Mouse (Mus musculus) small intestine, adult 2 months (tissue): ENCODE data around the gene Kcnh6. TPM values are rescaled to one million over a fixed set of nuclear protein-coding genes. Genes with fewer than 3 reads are reported as not detected.

ENCODE experiments used
- H3K27ac ChIP-seq: fragments of 200-500 bp; 2 replicates; pipeline ENCODE4 v1.5.1; 2012; ENCODE audit warnings: low read depth, low read length, control low read depth, inconsistent platforms; ENCODE audit not compliant: insufficient read depth
- H3K27me3 ChIP-seq: fragments of 200-500 bp; 2 replicates; pipeline ENCODE4 v1.6.1; 2012; ENCODE audit warnings: mild to moderate bottlenecking, moderate library complexity, low read length, inconsistent platforms; ENCODE audit not compliant: control insufficient read depth, insufficient read depth
- H3K36me3 ChIP-seq: fragments of 200-500 bp; 2 replicates; pipeline ENCODE4 v1.6.1; 2012; ENCODE audit warnings: mild to moderate bottlenecking, low read length, control low read depth, inconsistent platforms; ENCODE audit not compliant: control insufficient read depth, insufficient read depth
- H3K4me1 ChIP-seq: fragments of 200-500 bp; 2 replicates; pipeline ENCODE4 v1.6.1; 2012; ENCODE audit warnings: low read length, inconsistent platforms, mixed read lengths; ENCODE audit not compliant: control insufficient read depth, insufficient read depth, insufficient read length
- H3K4me3 ChIP-seq: fragments of 200-500 bp; 2 replicates; pipeline ENCODE4 v1.5.1; 2012; ENCODE audit warnings: low read depth, mild to moderate bottlenecking, control low read depth, inconsistent platforms, low read length, moderate library complexity
- CTCF ChIP-seq: fragments of 200-500 bp; IDR thresholded peaks from 2 replicates; pipeline ENCODE4 v1.5.1; 2012; ENCODE audit warnings: low read depth, mild to moderate bottlenecking, control low read depth, inconsistent platforms, low read length, moderate library complexity, mixed read lengths; ENCODE audit not compliant: insufficient replicate concordance, insufficient read length; ENCODE audit errors: extremely low read depth
- POLR2A ChIP-seq: fragments of 200-500 bp; IDR thresholded peaks from 2 replicates; pipeline ENCODE4 v1.6.1; 2012; ENCODE audit warnings: low read depth, mild to moderate bottlenecking, control low read depth, inconsistent platforms, low read length, moderate library complexity
- WGBS: fragments of 180-500 bp; shearing (Covaris S2); methylation state at CpG from one replicate; pipeline ENCODE4 v1.1.7; 2018; 5-methylcytosine and 5-hydroxymethylcytosine counted together
- polyA plus RNA-seq: library from polyadenylated mRNA; depleted of rRNA; stranded (reverse); fragments of >200 nt; gene quantifications from 2 replicates; pipeline ENCODE4 v1.2.3, GENCODE M21; 2012; rRNA removed

Gene Kcnh6
- polyA plus RNA-seq: 0.88 and 2.6 TPM in 2 replicates

DNA sequence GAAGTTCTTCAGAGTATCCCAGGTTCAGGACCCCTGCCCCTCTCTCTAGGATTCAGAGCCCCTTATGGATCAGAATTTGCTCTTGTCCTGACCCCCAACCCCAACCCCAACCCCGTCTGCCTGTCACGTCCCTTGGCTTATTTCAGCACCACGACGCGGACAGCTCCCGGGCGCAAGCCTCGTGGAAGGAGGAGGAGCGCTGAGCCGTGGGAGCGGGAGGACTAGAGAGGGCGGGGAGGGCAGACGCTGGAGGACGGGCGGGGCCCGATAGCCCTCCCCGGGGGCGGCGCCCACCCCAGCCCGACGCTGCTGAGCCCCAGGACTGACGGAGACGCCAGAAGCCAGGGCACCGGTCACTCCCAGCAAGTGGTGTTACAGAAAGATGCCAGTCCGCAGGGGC, at the start of gene Kcnh6:
Gene Kcnh6 (plus strand): TSS at position 304 of the 400 bp plus-strand sequence.
- under 1% methylated on average over 25 of the region's 25 CpGs for WGBS
- H3K4me1 ChIP-seq: peaks cover 10% of the 10 kb centered on the region
- peak within 1 kb of the TSS; percentile 36; the same call in 1 of the 2 replicates for H3K4me3 ChIP-seq
- no peaks in the 10 kb centered on the region for H3K36me3 ChIP-seq
- no peak for TF ChIP-seq CTCF
- no peak for TF ChIP-seq POLR2A
- no peak within 1 kb of the TSS for H3K27ac ChIP-seq
- no peaks in the 10 kb centered on the region for H3K27me3 ChIP-seq

DNA sequence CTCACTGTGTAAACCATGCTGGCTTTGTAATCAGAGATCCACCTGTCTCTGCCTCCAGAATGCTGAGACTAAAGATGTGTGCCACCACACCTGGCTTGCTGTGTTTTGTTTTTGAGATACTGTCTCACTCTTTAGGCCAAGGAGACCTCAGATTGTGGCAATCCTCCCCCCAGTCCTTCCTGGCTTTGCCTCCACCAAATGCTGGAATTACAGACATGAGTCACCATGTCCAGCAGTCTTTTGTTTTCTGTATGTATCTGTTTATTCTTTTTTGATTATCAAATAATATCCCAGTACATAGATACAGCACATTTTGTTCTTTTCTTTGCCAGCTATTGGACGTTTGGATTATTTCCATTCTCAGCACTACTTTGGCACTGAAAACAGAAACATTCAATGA, 49.4 kb upstream of the Kcnh6 start:
- WGBS: 29% methylated on average over 1 of the region's 1 CpGs
- Histone ChIP-seq H3K27ac (no peak overlapping the region), H3K27me3 (no peaks in the 10 kb centered on the region), H3K4me3 (no peak overlapping the region), H3K36me3 (no peaks in the 10 kb centered on the region), H3K4me1 (peaks cover 11% of the 10 kb centered on the region)
- no peak for TF ChIP-seq CTCF
- no peak for TF ChIP-seq POLR2A

DNA sequence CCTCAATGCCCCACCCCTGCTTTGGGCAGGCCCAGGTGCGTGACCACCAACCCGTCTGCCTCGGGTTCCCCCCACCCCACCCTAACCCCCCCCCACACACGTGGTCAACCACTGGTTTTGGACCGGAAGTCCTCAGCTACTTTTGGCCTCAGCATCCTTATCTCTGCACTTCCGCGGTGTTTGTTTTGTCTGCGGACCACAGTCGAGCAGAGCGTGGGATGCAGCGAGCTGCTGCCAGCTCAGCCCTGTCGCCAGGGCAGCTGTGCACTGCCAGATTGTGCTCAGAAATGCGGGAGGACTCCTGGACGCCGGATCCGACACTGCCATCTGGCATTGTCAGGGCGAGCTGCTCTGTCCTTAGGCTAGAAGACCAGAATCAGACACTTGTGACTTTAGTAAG, 48.6 kb upstream of the Kcnh6 start:
- 14% methylated on average over 17 of the region's 17 CpGs for WGBS
- TF ChIP-seq POLR2A: no peak
- no peak for TF ChIP-seq CTCF
- H3K4me3 ChIP-seq: no peak overlapping the region
- H3K27ac ChIP-seq: no peak overlapping the region
- peaks cover 15% of the 10 kb centered on the region; the same call in 1 of the 2 replicates for H3K4me1 ChIP-seq
- H3K36me3 ChIP-seq: no peaks in the 10 kb centered on the region
- no peaks in the 10 kb centered on the region for H3K27me3 ChIP-seq

DNA sequence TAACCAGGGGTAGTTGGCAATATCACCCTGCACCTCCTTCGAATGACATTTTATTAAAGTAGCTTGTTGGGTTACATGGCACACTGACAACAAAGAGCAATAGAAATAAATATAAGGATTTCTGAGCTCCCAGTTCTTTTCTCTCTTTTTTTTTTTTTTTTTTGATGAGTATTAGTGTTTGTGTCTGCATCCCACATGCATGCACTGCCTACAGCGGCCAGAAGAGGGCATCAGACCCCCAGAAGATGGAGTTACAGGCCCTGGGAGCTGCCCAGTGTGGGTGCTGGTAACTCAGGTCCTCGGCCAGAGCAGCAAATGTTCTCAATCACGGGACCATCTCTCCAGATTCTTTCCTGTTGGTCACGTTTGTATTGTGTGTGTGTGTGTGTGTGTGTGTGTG, 43.2 kb upstream of the Kcnh6 start:
- Histone ChIP-seq H3K27ac (peak overlapping the region; percentile 46; the same call in 1 of the 2 replicates), H3K4me1 (peaks cover 26% of the 10 kb centered on the region), H3K27me3 (no peaks in the 10 kb centered on the region), H3K4me3 (no peak overlapping the region), H3K36me3 (0 out of 2 replicates have a peak, but pooled peaks cover 2% of the 10 kb centered on the region)
- TF ChIP-seq CTCF: peak; percentile 44; the same call in 1 of the 2 replicates
- TF ChIP-seq POLR2A: no peak
- WGBS: 55% methylated on average over 5 of the region's 5 CpGs

DNA sequence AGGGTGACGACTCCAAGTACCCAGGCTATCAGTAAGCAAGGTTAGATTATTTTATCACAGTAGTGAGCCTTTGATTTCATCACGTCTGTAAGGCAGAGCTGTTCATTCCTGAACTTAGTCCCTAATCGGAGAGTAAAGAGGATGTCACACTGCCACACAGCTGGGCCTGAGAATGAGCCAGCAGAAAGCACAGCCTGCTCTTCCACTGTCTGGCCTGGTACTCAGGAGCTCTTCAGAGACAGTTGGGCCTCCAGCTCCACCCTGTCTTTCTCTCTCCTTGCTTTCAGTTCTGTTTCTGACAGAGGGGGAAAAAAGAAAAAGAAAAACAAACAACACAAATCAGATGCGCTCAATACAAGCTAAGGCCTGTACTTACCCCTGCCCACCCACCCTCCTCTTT, 41.6 kb upstream of the Kcnh6 start:
- no peak for TF ChIP-seq CTCF
- WGBS: 39% methylated on average over 4 of the region's 4 CpGs
- peak overlapping the region; percentile 89 for H3K27ac ChIP-seq
- H3K4me1 ChIP-seq: peaks cover 24% of the 10 kb centered on the region
- no peak overlapping the region for H3K4me3 ChIP-seq
- H3K36me3 ChIP-seq: peaks cover 11% of the 10 kb centered on the region
- no peaks in the 10 kb centered on the region for H3K27me3 ChIP-seq

DNA sequence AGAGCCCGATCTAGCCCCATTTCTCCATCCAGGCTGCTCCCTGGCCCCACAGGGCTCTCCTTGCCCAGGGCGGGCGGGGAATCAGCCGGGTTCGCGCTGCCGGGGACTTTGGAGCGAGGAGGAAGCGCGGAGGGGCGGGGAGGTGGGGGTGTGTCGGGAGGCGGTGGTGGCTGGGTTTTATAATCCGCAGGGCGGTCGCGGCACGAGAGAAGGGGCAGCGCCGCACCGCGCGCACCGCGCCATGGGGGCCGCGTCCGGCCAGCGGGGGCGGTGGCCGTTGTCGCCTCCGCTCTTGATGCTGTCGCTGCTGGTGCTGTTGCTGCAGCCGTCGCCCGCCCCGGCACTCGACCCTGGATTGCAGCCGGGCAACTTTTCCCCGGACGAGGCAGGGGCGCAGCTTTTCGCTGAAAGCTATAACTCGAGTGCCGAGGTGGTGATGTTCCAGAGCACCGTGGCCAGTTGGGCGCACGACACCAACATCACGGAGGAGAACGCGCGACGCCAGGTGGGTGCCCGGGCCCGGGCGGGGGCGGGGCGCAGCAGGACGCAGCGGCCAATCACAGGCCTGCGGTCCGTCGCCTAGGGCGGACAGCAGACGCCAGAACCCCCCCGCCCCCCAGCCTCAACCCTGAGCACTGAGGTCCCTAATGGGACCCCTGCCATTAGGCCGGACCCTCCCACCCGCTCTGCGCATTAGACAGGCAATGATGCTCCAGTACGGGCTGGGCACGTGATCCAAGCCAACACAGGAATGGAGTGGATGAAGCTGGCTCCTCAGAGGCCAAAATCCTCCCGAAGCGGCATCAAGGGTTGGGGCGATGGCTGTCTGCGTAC, 40.0 kb upstream of the Kcnh6 start, which contains the start of gene Ace:
Gene Ace (plus strand): TSS at position 205 of the 834 bp plus-strand sequence.
- Histone ChIP-seq H3K36me3 (peaks cover 20% of the 10 kb centered on the region), H3K27ac (peak within 1 kb of the TSS; percentile 89), H3K4me3 (peak within 1 kb of the TSS; percentile 95), H3K27me3 (no peaks in the 10 kb centered on the region), H3K4me1 (peaks cover 20% of the 10 kb centered on the region)
- TF ChIP-seq CTCF (no peak), POLR2A (peak; percentile 69; the same call in 1 of the 2 replicates)
- WGBS: 3% methylated on average over 59 of the region's 76 CpGs

DNA sequence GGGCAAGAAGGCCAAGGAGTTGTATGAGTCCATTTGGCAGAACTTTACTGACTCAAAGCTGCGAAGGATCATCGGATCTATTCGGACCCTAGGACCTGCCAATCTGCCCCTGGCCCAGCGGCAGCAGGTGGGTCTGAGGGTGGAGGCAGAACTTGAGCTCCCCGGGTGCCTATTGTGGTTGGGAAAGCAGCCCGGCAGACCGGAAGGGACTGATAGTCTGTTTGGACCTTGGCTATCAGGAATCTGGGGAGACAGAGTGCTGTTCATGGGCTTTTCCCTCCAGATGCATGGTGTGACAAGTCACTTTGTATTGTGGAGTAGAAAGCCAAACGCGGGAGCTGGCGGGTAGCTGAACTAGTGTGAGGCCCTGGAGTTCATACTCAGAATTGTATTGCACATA, 39.0 kb upstream of the Kcnh6 start:
- TF ChIP-seq CTCF (no peak), POLR2A (no peak)
- peak overlapping the region; percentile 36; the same call in 1 of the 2 replicates for H3K27ac ChIP-seq
- peaks cover 18% of the 10 kb centered on the region for H3K4me1 ChIP-seq
- peak overlapping the region; percentile 95 for H3K4me3 ChIP-seq
- H3K27me3 ChIP-seq: no peaks in the 10 kb centered on the region
- WGBS: 56% methylated on average over 10 of the region's 10 CpGs
- H3K36me3 ChIP-seq: peaks cover 24% of the 10 kb centered on the region

DNA sequence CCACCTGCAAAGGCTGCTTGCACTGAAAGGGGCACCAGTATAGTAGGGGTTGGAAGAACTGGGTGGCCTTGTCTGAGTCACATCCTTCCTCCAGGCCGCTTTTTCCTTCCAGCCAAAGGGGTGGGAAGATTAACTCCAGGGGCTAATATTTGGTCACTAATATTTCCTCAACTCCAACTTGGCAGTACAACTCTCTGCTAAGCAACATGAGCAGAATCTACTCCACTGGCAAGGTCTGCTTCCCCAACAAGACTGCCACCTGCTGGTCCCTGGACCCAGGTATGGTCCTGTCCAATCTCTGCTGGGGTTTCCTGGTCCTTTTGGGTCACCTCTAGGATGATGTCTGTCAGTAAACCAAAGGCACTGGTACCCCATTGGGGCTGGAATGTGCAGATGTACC, 38.4 kb upstream of the Kcnh6 start:
- H3K27ac ChIP-seq: peak overlapping the region; percentile 36
- peaks cover 15% of the 10 kb centered on the region for H3K4me1 ChIP-seq
- H3K27me3 ChIP-seq: no peaks in the 10 kb centered on the region
- TF ChIP-seq POLR2A: no peak
- peak; percentile 78; the same call in 1 of the 2 replicates for TF ChIP-seq CTCF
- H3K36me3 ChIP-seq: peaks cover 25% of the 10 kb centered on the region
- peak overlapping the region; percentile 95 for H3K4me3 ChIP-seq
- WGBS: 33% methylated on average over 1 of the region's 1 CpGs
